Comparison of ENCODE assay signal across 8 mouse cellular contexts in the genomic region with DNA sequence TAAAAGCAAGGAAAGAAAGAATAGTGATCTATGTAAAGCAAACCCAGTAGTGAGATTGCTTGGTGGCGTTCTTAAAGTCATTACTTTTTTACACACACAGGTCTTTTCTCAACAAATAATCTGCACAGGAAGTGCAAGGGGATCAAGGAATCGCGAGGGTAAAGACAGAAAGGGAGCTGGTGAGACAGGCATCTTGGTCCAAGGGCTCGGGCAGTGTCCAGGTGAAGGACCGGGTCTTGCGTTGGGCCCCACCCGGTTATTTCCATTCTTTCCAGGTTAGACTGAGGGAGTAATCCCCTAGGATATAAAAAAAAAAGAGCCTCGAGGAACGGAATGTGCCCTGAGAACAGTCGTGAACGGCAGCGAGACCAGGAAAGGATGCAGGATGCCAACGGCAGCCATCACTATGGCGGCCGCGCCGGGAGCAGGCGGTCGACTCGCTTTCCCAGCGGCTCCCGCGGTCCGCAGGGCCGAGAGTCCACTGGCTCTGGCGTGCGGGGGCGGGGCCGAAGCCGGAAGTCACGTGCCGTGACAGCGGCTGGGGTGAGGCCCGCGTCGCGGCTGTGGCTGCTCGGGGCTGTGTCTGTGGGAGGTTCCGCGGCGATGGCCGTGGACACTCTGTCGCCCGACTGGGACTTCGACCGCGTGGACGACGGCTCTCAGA. TPM values are rescaled to one million over a fixed set of nuclear protein-coding genes. Genes with fewer than 3 reads are reported as not detected.
DNase-seq lines count a peak whose midpoint lies in the region; ATAC-seq lines count a peak whose summit lies in the region.

A gene (plus strand): TSS at position 314 of the 664 bp plus-strand sequence.

- H3K4me1 ChIP-seq in hindbrain, embryonic 12.5 days: peaks cover 15% of the 10 kb centered on the region

- ATAC-seq in hindbrain, embryonic 12.5 days (ENCODE audit: low FRiP score): peak; percentile 99

- H3K27ac ChIP-seq in hindbrain, embryonic 12.5 days: peak within 1 kb of the TSS; percentile 91

- H3K4me3 ChIP-seq in hindbrain, embryonic 12.5 days: peak within 1 kb of the TSS; percentile 94

- peak within 1 kb of the TSS; percentile 59 for H3K4me2 ChIP-seq in hindbrain, embryonic 12.5 days (replicated peaks)

- H3K9ac ChIP-seq in hindbrain, embryonic 12.5 days: peak within 1 kb of the TSS; percentile 89

- peaks cover 9% of the 10 kb centered on the region for H3K36me3 ChIP-seq in hindbrain, embryonic 12.5 days

- DNase-seq in MN1 (ENCODE audit: low spot score): peak; percentile 97
- peak; percentile 92 for DNase-seq in cerebellum, adult 9-10 months
- DNase-seq in frontal cortex, adult 2 months (ENCODE audit: extremely low spot score in 1 of 2, low spot score in 1 of 2): peak; percentile 85 to 95
- peak; percentile 92 to 95 for DNase-seq in layer of hippocampus, postnatal 14 days (ENCODE audit: low spot score in 2 of 2)
- DNase-seq in lung, postnatal 14 days: peak; percentile 96
- peak; percentile 77 for DNase-seq in retina, adult 2 months (ENCODE audit: low read depth, low spot score)
- DNase-seq in thymus, postnatal 36 days: peak; percentile 90 to 93

- WGBS in hindbrain, embryonic 12.5 days: 2% methylated on average over 42 of the region's 49 CpGs

- no peaks in the 10 kb centered on the region for H3K9me3 ChIP-seq in hindbrain, embryonic 12.5 days (replicated peaks)

- no peaks in the 10 kb centered on the region; the same call in 1 of the 2 replicates for H3K27me3 ChIP-seq in hindbrain, embryonic 12.5 days

RNA-seq across cellular contexts. Expression of the gene that starts here (rescaled TPM):
- 14.4 and 15.6 TPM in 2 replicates for polyA plus RNA-seq in frontal cortex, adult 2 months (2012; rRNA removed)
- 38.5 and 42.7 TPM in 2 replicates for polyA plus RNA-seq in hindbrain, embryonic 12.5 days (2016; fragmentation: Nextera tagmentation; extraction: Ambion mirVana)
- 10 to 100 TPM; 23.1 to 24.9 TPM for total RNA-seq in layer of hippocampus, postnatal 14 days (2021)

Comparison
In these comparisons a context has a peak if more than half of its experiments do, and no peak if none do; other contexts are left out.
1. Peak in every context shown above with its lines: DNase-seq, ATAC-seq, H3K4me3 ChIP-seq and H3K27ac ChIP-seq.